Mouse (Mus musculus) retina, adult 2 months (tissue): Measurements from ENCODE around the gene Styk1.
"Not testable (repeated sequence)": the region's sequence is repeated elsewhere in the genome, so short reads cannot be mapped to it uniquely, and the experiment has no call there.

Experiments
- DNase-seq: peaks from one replicate; pipeline ENCODE4 v3.0.0-alpha.2; 2012; ENCODE audit warnings: low read depth, low spot score

The Styk1 gene

DNA sequence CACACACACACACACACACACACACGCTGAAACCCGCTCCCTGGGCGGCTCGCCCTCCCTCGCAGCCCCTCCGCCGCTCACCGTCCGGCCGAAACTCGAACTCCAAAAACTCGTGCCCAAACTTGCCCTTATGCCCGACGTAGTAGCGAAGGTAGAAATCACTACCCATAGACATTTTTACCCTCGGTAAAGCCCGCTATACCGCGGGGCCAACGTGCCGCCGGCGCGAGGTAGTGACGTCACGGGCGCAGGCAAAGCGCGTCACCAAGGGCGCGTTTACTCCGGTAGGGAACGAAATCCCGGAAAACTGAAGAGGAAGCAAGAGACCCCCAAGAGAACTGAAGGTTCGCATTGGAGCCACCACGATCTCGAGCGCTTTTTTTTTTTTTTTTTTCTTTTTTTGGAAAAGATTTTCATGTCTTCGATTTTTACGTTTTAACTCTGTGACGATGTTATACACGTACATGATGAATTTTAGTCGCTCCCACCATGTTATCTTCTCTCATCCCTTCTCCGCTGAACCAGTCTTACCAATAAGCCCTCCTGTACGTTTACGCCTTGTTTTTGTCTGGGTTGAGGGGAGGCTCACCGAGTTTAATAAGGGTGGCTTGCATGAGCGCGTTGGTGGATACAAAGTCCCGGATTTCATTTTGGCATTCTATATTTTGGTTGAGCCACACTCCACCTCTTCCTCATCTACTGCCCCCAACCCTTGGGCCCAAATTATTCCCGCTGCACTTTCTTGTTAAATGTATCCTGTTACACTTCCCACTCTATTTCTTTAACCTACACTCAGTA, 60.2 kb downstream of the Styk1 start, which contains the start of gene Magohb:
Gene Magohb, minus strand, starts transcription at position 254 of the 798 bp plus-strand sequence.
- DNase-seq, result peak; percentile 75

DNA sequence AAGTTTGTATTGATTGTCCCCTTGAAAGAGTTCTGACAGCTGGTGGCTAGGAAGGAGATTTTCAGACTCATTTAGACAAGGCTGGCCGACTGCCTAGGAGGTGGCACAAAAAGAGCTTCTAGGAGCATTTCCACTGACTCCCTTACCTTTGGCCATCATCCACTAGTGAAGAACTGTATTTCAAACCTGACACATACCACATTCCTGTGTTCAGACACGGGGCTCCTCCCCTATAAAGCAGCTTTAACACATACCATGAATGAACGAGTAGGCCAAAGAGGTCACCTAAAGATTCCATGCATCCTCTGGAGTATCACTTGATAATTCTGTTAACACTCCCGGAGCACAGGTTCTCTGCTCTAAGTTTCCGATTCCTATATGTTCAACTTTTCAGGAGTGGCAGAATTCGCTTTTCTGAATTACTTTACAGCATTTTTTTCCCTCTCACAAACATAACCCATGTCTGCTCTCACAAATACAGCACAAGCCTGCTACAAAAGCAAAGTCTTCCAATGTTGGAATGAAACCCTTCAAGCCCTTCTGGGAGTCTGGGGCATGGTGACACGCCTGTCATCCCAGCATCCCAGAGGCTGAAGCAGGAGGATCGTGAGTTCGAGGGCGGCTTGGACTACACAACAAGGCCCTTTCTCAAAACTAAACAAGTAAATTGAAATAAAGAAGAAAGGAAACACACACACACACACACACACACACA, 61.0 kb downstream of the Styk1 start:
- no peak for DNase-seq

DNA sequence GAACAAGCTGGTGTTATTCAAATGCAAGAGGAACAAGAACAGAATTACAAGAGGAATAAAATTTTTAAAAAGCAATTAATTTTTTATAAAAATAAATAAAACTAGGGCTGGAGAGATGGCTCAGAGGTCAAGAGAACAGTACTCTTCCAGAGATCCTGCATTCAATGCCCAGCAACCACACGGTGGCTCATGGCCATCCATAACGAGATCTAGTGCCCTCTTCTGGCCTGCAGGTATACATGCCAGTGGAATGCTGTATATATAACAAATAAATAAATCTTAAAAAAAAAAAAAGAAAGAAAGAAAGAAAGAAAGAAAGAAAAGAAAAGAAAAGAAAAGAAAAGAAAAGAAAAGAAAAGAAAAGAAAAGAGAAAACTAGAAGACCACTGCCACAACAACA, 63.0 kb downstream of the Styk1 start:
- DNase-seq, result no peak

DNA sequence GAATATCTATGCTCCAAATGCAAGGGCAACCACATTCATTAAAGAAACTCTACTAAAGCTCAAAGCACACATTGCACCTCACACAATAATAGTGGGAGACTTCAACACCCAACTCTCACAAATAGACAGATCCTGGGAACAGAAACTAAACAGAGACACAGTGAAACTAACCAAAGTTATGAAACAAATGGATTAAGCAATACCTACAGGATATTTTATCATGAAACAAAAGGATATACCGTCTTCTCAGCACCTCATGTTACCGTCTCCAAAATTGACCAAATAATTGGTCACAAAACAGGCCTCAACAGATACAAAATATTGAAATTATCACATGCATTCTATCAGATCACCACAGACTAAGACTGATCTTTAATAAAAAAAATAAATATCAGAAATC, 75.2 kb downstream of the Styk1 start:
- not testable (repeated sequence) for DNase-seq

DNA sequence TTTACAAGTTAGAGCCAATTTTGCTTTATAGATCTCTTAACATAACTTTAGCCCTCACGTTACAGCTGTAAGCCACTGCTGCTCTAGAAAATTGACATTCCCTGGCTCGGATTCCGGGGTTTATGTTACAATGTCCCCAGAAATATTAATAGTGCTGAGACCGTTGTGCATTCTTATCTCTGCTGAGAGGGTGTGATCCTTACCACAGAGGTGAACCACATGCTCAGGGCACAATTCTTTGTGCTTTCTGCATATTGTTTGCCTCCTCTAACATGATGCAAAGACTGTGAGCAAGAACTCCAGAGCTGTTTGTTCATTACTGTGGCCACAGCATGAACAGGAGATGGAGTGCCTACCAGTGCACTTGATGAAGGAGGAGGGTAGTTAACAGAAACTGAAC, 76.7 kb downstream of the Styk1 start:
- DNase-seq, result no peak

DNA sequence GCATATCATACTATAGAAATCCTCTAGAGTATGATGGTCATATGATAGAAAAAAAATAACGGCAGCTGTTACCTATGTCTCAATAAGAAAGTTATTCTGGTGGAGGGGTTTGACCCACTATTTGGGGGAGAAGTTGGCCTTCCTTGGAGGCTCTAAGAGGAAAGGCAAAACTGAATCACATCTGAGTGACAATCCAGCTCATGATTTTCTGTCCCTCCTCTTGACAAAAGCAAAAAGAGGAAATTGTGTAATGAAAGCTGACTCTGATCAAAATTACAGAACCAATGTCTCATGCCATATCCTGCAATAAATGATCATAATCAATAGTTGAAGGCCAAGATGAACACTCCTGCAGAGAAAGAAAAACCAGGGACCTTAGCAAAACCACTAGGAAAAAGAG, 81.1 kb downstream of the Styk1 start:
- no peak for DNase-seq

DNA sequence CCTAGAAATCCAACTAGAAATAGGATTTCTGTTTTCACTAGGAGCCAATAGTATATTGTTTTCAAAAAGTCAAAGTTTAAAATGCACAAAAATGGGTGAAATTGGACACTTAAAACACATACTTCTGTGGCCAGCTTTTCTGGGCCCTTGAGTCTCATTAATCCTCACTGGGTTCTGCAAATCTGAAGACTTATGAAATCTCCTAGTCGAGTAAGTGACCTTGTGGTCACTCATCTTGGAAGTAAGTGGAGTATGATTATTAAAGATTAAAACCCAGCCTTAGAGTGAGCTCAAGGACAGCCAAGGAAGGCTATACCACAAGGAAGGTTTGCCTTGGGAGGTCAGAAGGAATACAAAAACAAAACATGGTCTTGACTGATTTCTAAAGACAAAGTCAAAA, 83.1 kb downstream of the Styk1 start:
- no peak for DNase-seq

DNA sequence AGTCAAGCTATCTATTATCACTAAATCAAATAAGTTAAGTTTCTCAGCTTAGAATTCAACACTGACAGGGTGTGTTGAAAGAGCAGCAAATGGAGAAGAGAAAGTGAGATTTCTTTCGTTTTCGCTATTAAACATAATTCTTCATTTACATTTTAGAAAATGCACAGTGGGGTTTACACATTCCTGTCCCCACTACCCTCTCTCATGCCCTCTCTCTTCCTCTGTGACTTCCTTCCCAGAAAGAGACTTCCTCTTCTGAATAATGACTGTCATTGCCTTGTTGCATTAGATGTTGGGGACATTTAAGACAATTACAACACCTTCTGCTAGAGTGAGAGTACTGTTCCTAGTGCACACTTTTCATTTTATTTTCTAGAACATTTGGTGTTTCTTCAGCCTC, 83.8 kb downstream of the Styk1 start:
- DNase-seq, result no peak

DNA sequence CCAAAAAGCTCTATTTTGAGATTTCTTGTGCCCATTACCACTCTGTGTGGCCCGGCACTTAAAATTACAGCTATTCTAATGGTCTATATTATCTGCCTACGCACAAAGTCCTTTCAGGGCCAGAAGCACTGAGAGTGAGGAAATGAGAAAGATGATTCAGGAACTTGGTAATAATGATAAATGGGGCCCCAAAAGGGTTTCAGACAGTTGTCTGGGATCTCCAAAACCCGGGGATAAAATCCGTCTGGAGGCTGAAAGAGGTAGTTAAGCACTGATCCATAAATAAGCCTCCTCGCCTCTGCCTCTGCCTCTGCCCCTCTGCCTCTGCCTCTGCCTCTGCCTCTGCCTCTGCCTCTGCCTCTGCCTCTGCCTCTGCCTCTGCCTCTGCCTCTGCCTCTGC, 89.2 kb downstream of the Styk1 start:
- DNase-seq, result no peak

DNA sequence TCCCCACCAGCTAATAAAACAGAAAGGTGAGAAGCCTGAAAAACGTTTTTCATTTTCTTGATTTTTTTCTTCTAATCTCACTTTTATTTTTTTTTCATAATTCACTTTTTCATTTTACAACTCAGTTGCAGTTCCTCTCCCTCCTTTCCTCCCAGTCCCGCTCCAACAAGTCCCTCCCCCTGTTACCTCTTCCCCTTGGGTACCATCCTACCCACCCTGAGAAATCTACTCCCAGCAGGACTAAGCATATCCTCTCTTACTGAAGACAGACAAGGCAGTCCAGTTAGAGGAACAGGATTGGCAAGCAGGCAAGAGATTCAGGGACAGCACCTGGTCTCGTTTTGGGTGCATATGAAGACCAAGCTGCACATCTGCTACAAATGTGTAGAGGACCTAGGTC, 90.6 kb downstream of the Styk1 start:
- DNase-seq, result no peak

DNA sequence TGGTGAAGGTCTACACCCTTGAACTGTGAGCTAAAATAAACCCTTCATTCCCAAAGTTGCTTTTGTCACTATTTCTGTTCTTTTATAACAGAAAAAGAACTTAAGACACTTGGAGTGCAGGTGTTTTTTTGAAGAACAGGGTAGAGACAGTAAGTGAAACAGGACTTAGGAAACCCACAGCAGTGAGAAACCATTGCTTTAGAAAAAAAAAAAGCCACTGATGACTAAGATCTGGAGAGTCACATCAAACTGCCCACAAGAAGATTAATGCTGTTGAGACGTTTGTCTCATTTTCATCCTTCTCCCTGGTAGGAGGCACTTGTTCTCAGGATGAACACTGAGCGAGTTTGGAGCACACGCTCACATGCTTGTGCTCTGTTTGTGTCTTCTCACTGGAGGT, 91.4 kb downstream of the Styk1 start:
- DNase-seq, result no peak
